Mouse (Mus musculus): ENCODE data around the gene Pold1. TPM values are rescaled to one million over a fixed set of nuclear protein-coding genes. Genes with fewer than 3 reads are reported as not detected.

Gene Pold1
- total RNA-seq, 1 experiment from 2014 or later = 86.0 TPM

- no peak for ATAC-seq (replicated peaks; ENCODE audit: low read depth, poor library complexity, severe bottlenecking)
Observed at GRCm38 (mm10) chr7:44529518-44529917, 19.1 kb downstream of the Pold1 start.

- ATAC-seq (replicated peaks; ENCODE audit: low read depth, poor library complexity, severe bottlenecking) = peak; percentile 81
Observed at GRCm38 (mm10) chr7:44527483-44528398, 20.9 kb downstream of the Pold1 start.

DNA sequence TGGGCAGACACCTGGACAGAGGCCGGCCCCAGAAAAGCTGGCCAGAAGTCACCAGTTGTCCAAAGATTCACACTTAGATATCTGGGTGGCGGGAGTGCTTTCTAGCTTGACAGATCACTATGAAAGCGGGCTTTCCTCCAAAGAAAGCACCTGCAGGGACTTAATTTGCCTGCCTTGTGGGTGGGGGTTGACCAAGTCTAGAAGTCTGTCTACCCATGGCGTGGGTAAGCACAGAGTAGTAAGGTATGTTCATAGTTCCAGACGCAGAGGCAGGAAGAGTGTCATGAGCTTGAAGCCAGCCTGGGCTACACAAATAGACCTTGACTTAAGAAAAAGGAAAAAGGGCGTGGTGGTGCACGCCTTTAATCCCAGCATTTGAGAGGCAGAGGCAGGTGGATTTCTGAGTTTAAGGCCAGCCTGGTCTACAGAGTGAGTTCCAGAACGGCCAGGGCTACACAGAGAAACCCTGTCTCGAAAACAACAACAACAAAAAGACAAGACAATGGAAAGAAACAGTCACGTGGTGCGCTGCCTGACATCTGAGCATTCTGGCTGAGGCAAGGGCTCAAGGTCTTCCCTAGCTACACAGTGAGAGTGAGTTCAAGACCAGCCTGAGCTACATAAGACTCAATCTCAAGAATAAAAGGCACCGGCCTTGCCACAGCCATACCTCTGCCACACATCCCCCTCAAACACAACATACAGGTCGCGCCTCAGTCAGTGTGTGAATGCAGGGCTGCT, 22.1 kb downstream of the Pold1 start:
- ATAC-seq (replicated peaks; ENCODE audit: low read depth, poor library complexity, severe bottlenecking) = no peak

GRCm38 (mm10) chr7:44525126-44525832, 23.4 kb downstream of the Pold1 start:
- ATAC-seq (replicated peaks; ENCODE audit: low read depth, poor library complexity, severe bottlenecking) = no peak

GRCm38 (mm10) chr7:44524502-44524901, 24.1 kb downstream of the Pold1 start, which contains the start of gene Mybpc2:
Gene Mybpc2, minus strand, starts transcription at chr7:44524656.
- no peak for ATAC-seq (replicated peaks; ENCODE audit: low read depth, poor library complexity, severe bottlenecking)

- no peak for ATAC-seq (replicated peaks; ENCODE audit: low read depth, poor library complexity, severe bottlenecking)
Observed at GRCm38 (mm10) chr7:44523056-44523455, 25.6 kb downstream of the Pold1 start.

DNA sequence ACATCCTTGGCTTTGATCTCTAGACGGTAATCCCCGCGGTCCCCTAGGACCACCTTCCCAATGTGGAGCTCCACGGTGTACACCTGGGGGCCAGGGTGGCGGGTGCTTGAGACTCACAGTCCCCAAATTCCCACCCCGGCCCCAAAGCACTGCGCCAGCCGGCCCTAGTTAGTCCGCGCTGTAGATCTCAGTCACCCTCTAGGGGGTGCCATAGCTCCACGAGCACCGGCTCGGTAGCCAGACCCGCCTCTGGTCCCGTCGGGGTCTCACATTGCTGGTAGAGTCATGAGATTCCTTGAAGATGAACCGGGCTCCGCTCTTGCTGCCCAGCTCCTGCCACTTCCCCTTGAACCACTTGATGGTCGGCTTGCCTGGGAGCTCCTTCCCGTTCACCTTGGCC, 26.9 kb downstream of the Pold1 start:
- ATAC-seq (replicated peaks; ENCODE audit: low read depth, poor library complexity, severe bottlenecking) = peak; percentile 87

DNA sequence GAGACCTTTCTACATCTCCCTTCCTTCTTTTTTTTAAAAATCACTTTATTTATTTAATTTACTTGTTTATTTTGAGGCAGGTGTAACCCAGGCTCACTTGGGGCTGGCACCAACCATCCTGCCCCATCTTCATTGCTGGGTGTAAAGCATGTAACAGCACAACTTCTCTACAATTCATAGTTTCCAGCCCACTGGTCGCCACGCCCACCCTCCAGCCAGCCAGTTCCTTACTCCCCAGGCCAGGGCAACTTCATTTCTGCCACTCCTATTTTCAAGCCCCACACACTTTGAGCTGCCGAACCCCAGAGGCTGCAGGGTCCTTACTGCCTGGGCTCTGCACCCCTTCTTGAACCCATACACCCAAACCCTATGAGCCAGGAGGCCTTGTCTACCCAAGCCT, 27.7 kb downstream of the Pold1 start:
- ATAC-seq (replicated peaks; ENCODE audit: low read depth, poor library complexity, severe bottlenecking) = no peak

DNA sequence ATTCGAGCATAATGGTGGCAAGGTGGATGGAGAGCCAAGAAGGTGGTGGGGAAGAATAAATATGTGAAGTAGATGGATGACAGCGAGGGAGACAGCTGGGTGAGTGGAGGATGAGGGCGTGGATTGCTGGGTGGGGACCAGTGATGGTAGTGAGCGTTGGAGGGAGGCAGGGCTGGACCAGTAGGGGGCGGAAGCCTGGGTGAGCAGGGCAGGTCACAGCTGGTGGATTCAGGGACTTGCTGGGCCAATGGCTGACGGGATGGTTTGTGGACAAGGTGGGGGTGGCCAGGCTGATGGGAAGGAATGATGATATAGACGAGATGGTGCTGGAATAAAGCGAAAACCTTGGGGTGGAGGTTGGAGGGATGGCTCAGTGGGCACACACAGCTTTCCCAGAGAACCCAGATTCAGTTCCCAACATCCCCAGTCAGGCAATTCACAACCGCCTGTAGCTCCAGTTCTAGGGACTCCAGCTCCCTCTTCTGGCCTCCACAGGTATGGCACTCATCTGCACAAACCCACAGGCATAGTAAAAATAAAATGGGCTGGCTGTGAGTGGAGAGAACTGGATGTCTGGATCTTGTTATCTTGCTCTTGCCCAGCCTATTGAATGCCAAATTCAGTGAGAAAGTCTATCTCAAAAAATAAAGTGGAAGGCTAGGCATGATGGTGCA, 29.3 kb downstream of the Pold1 start:
- ATAC-seq (replicated peaks; ENCODE audit: low read depth, poor library complexity, severe bottlenecking) = peak; percentile 46; the same call in 1 of the 2 replicates

DNA sequence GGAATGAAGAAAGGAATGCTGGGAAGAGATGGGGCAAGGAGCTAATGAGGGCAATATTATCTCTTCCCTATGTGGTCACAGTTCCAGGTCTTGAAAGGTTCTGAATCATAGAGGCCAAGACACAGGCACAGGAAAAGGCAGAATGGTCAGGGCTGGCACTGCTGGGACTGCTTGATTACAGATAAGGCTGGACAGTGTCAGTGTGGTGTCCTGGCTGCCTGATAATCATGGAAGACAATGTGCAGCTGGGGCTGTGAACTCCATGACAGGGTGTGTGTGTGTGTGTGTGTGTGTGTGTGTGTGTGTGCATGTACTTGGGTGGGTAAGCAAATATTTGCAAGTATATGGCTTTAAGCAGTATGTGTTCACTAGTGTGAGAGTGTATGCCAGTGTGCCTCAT, 41.2 kb downstream of the Pold1 start:
- no peak for ATAC-seq (replicated peaks; ENCODE audit: low read depth, poor library complexity, severe bottlenecking)

DNA sequence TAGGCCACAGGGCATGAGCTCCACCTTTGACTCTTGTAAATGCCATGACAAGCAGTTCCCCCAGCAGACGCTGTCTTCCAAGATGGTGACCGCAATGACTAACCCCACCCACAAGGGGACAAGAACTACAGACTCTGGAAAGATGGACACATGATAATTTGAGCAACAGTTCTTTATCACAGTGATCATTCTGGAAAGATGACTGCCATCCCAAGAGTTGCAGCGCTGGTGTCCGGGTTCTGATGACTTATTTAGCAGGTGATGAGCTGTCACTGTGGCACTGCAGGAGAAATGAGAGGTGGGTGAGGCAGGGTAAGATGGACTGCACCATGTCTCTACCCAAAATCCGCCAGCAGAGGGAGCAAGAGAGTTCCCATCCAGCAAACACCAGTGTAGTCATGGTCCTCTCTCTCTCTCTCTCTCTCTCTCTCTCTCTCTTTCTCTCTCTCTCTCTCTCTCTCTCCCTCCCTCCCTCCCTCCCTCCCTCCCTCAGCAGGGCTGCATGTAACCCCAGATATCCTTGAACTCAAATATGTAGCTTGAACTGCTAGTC, 47.0 kb downstream of the Pold1 start:
- peak; percentile 84 for ATAC-seq (replicated peaks; ENCODE audit: low read depth, poor library complexity, severe bottlenecking)

DNA sequence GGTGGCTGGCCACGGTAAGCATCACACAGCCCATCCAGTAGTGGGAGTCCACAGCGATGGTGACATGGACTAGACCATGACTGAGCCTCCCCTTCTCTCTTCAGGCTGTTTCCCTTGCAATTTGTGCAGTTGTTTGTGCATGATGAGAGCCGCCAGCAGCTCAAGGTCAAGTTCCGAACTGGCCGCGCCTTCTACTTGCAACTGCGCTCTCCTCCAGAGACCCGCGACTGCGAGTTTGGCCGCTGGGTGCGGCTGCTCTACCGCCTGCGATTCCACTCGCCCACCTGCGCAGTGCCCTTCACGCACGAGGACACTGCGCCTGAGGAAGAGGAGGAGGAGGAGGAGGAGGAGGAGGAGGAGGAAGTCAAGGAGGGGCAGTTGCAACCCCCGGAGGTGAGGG, 48.6 kb downstream of the Pold1 start:
- ATAC-seq (replicated peaks; ENCODE audit: low read depth, poor library complexity, severe bottlenecking) = no peak

DNA sequence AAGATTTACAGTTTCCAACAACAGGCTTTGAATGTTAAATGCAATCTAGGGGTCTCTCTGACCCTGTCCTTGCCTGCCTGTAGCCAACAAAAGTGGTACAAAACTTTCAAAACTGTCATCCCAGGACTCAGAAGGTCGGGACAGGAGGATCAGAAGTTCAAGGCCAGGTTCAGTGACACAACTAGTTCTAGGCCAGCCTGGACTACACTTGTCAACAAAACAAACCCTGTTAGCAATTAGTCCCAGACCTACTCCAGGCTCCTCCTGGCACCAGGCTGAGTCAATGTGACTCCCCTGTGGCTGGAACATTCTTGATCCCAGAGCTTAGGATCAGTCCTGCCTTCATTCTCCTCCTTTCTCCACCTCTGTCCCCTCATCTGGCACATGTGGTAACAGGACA, 49.7 kb downstream of the Pold1 start:
- ATAC-seq (replicated peaks; ENCODE audit: low read depth, poor library complexity, severe bottlenecking) = no peak

DNA sequence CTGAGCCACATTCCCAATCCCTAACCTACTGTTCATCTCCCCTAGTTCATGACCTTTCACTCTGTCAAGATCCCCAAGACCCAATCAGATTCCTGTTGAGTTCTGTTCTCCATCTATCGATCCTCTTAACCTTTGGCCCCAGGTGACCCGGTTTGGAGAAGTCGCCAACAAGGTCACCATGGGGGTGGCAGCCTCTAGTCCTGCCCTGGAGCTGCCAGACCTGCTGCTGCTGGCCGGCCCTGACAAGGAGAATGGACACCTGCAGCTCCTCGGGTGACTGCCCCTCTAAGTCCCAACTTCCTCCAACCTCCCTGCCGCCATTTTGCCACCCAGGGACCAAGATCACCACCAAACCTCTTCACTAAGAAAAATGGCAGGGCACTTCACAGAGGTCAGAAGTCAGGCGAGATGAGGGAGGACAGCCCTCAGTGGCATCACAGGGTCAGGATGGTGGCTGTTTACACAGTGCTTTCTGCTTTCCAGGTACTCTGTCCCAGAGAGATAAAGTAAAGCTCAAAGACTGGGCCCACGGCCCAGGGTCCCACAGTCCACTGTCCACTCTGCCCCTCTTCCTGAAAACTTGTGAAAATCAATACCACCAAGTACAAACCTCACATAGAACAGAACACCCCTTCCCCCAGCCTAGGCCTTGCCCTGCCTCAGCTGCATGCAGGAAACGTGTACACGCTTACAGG, 51.1 kb downstream of the Pold1 start:
- ATAC-seq (replicated peaks; ENCODE audit: low read depth, poor library complexity, severe bottlenecking) = no peak

GRCm38 (mm10) chr7:44496771-44497109, 51.9 kb downstream of the Pold1 start:
- no peak for ATAC-seq (replicated peaks; ENCODE audit: low read depth, poor library complexity, severe bottlenecking)

GRCm38 (mm10) chr7:44495992-44496770, 52.5 kb downstream of the Pold1 start, which contains the start of the genes Emc10 and Fam71e1:
Gene Emc10, minus strand, starts transcription at chr7:44496529.
Gene Fam71e1, plus strand, starts transcription at chr7:44496581.
- ATAC-seq (replicated peaks; ENCODE audit: low read depth, poor library complexity, severe bottlenecking) = peak; percentile 95

GRCm38 (mm10) chr7:44495086-44495485, 53.6 kb downstream of the Pold1 start:
- ATAC-seq (replicated peaks; ENCODE audit: low read depth, poor library complexity, severe bottlenecking) = no peak

DNA sequence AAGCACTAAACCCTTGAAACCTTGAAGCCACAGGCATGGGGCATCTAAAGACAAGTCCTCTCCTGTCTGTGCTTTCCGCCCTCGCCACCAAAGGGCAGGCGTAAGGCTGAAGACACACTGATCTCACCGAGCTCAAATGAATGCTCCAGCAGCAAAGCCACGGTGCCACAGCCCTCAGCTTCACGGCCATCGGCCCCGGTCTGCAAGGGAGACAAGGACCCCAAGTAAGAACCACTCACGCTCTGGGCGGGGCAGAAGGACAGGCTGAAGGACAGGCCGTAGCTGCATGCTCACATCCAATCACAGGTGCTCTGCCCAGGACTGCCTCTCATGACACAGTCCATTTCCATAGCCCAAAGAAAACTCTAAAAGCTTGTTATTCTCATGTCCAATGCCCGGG, 54.0 kb downstream of the Pold1 start:
- no peak for ATAC-seq (replicated peaks; ENCODE audit: low read depth, poor library complexity, severe bottlenecking)

Data from common myeloid progenitor, adult 5-6 weeks (primary cell).